Mouse (Mus musculus): ENCODE results near the gene Utrn. TPM values are rescaled to one million over a fixed set of nuclear protein-coding genes. Genes with fewer than 3 reads are reported as not detected.

Gene Utrn
- polyA plus RNA-seq, 1 experiment: 104 TPM

DNA sequence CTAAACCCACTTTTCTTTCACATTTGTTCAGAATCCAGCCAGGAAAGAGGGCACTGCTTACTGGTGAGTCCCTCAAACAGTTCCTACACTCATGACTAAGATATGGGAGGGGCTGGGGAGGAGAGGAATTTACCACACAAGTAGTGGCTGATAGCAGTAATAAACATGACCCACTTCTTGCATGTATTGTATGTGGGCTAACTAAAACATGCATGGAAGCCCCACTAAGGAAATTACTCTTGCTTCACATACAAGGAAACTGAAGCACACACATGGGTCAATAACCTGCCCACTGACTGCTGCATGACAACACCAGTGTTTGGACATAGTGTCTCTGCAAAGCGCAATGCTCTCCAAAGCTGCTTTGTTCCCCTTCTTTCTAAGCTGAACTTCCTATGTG lies 333.9 kb downstream of the Utrn start:
- TF ChIP-seq POLR2A (IDR thresholded peaks at IDR 0.05; ENCODE audit: low read depth, low read length) (no peak), CTCF (IDR thresholded peaks at IDR 0.05; ENCODE audit: borderline replicate concordance, insufficient read depth, low read length) (no peak)
- no peak overlapping the region for H3K4me3 ChIP-seq (ENCODE audit: insufficient read depth, low read length)
- H3K4me1 ChIP-seq (ENCODE audit: control insufficient read depth, insufficient read depth, low read length): no peaks in the 10 kb centered on the region
- no peak overlapping the region for H3K27ac ChIP-seq (ENCODE audit: insufficient read depth, low read length)

DNA sequence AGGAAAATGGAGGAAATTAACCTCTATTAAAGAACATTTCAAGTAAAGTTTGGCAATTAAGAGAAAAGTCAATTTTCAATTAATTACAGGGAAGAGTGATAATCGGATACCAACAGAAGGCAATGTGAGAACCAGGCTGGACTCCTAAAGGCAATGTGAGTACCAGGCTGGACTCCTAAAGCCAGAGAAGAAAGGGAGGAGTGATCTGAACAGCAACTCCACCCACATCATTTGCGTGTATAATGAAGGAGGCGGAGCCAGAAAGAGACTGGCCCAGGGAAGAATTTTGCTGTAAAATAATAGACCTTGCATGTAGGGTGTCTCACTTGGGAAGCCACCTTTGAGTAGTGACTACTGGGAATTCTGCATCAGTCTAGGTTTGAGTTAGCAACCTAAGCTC lies 334.4 kb downstream of the Utrn start:
- H3K27ac ChIP-seq (ENCODE audit: insufficient read depth, low read length): no peak overlapping the region
- H3K4me3 ChIP-seq (ENCODE audit: insufficient read depth, low read length): no peak overlapping the region
- TF ChIP-seq CTCF (IDR thresholded peaks at IDR 0.05; ENCODE audit: borderline replicate concordance, insufficient read depth, low read length): no peak
- TF ChIP-seq POLR2A (IDR thresholded peaks at IDR 0.05; ENCODE audit: low read depth, low read length): no peak
- H3K4me1 ChIP-seq (ENCODE audit: control insufficient read depth, insufficient read depth, low read length): no peaks in the 10 kb centered on the region

DNA sequence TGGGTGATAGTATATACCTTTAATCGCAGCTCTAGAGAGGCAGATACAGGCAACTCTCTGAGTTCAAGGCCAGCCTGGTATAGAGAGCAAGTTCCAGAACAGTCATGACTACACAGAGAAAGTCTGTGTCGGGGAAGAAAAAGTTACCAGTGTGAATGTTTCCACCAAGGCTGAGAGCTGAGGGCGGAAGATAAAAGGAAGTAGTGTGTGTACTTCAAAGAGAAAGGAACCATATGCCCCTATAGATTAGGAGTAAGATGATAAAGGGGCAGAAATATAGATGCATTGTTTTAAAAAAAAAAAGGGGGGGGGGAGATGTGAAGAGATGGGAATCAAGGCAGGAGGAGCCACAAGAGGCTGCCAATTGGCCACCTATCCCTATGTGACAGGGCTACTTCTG lies 334.9 kb downstream of the Utrn start:
- no peak overlapping the region for H3K4me3 ChIP-seq (ENCODE audit: insufficient read depth, low read length)
- H3K4me1 ChIP-seq (ENCODE audit: control insufficient read depth, insufficient read depth, low read length): no peaks in the 10 kb centered on the region
- TF ChIP-seq POLR2A (IDR thresholded peaks at IDR 0.05; ENCODE audit: low read depth, low read length) (no peak), CTCF (IDR thresholded peaks at IDR 0.05; ENCODE audit: borderline replicate concordance, insufficient read depth, low read length) (no peak)
- no peak overlapping the region for H3K27ac ChIP-seq (ENCODE audit: insufficient read depth, low read length)

DNA sequence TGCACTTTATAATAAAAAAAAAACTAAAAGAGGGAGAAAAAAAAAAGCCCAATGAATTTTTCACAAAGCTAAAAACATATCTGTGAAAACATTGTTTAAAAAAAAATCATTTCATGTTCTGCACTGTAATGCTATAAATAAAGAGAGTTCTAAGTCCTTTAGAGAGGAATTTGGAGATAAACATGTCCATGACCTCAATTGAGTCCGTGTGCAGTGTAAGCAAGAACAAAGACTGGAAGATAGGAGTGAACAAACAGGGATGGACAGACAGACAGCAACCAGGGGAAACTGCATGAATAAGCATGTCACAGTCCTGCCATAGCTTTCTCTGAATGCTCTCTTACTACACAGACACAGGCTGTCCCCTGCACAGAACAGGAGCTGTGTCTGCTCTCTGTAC lies 347.1 kb downstream of the Utrn start:
- no peak overlapping the region for H3K27ac ChIP-seq (ENCODE audit: insufficient read depth, low read length)
- TF ChIP-seq POLR2A (IDR thresholded peaks at IDR 0.05; ENCODE audit: low read depth, low read length): no peak
- no peak for TF ChIP-seq CTCF (IDR thresholded peaks at IDR 0.05; ENCODE audit: borderline replicate concordance, insufficient read depth, low read length)
- H3K4me1 ChIP-seq (ENCODE audit: control insufficient read depth, insufficient read depth, low read length): no peaks in the 10 kb centered on the region
- H3K4me3 ChIP-seq (ENCODE audit: insufficient read depth, low read length): no peak overlapping the region

GRCm38 (mm10) chr10:12518162-12518561 lies 351.0 kb downstream of the Utrn start:
- Histone ChIP-seq H3K27ac (ENCODE audit: insufficient read depth, low read length) (no peak overlapping the region), H3K4me3 (ENCODE audit: insufficient read depth, low read length) (no peak overlapping the region), H3K4me1 (ENCODE audit: control insufficient read depth, insufficient read depth, low read length) (no peaks in the 10 kb centered on the region)
- no peak for TF ChIP-seq POLR2A (IDR thresholded peaks at IDR 0.05; ENCODE audit: low read depth, low read length)
- no peak for TF ChIP-seq CTCF (IDR thresholded peaks at IDR 0.05; ENCODE audit: borderline replicate concordance, insufficient read depth, low read length)

DNA sequence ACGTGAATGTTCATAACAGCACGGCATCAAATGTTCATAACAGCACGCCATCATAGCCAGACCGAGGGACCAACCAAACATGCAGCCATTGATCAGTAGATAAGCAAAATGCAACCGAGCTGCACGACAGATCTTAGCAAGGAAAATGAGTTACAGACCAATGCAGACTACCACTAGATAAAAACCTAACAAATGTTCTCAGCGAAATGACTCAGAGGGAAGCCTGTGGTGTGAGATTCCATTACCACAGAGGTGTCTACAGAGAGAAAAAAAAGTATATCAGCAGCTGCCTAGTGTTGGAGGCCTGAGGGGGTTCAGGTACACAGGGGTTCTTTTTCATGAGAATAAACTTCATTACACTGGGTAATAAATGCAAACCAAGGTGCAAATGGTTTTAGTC lies 363.6 kb downstream of the Utrn start:
- no peak overlapping the region for H3K27ac ChIP-seq (ENCODE audit: insufficient read depth, low read length)
- TF ChIP-seq POLR2A (IDR thresholded peaks at IDR 0.05; ENCODE audit: low read depth, low read length) (no peak), CTCF (IDR thresholded peaks at IDR 0.05; ENCODE audit: borderline replicate concordance, insufficient read depth, low read length) (no peak)
- H3K4me3 ChIP-seq (ENCODE audit: insufficient read depth, low read length): no peak overlapping the region

GRCm38 (mm10) chr10:12500489-12500888 lies 368.7 kb downstream of the Utrn start:
- H3K4me1 ChIP-seq (ENCODE audit: control insufficient read depth, insufficient read depth, low read length): no peaks in the 10 kb centered on the region
- H3K27ac ChIP-seq (ENCODE audit: insufficient read depth, low read length): no peak overlapping the region
- no peak overlapping the region for H3K4me3 ChIP-seq (ENCODE audit: insufficient read depth, low read length)
- TF ChIP-seq CTCF (IDR thresholded peaks at IDR 0.05; ENCODE audit: borderline replicate concordance, insufficient read depth, low read length): no peak
- no peak for TF ChIP-seq POLR2A (IDR thresholded peaks at IDR 0.05; ENCODE audit: low read depth, low read length)

More for the DNA sequence above, 363.6 kb downstream of the Utrn start:
- no peaks in the 10 kb centered on the region for H3K4me1 ChIP-seq (ENCODE audit: control insufficient read depth, insufficient read depth, low read length)

DNA sequence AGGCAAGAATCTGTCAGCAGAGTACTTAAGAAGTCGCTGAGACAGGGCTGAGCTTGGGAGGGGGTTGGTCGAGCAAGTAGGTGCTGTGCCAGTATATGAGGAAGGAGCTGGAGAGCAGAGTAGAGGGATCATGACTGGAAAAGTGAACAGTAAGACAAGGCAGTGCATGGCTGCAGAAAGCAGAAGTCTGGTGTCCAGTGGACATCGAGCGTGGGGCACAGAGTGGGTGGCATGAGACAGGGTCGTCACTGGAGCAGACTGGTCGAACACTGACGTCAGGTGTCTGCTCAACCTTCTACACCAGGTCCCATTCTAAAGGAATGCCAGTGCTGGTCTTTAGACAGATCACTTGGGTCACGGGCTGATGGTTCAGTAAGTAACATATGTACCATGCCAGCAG lies 371.6 kb downstream of the Utrn start:
- Histone ChIP-seq H3K4me1 (ENCODE audit: control insufficient read depth, insufficient read depth, low read length) (no peaks in the 10 kb centered on the region), H3K27ac (ENCODE audit: insufficient read depth, low read length) (no peak overlapping the region), H3K4me3 (ENCODE audit: insufficient read depth, low read length) (no peak overlapping the region)
- TF ChIP-seq POLR2A (IDR thresholded peaks at IDR 0.05; ENCODE audit: low read depth, low read length) (no peak), CTCF (IDR thresholded peaks at IDR 0.05; ENCODE audit: borderline replicate concordance, insufficient read depth, low read length) (no peak)

- Histone ChIP-seq H3K4me3 (ENCODE audit: insufficient read depth, low read length) (no peak overlapping the region), H3K27ac (ENCODE audit: insufficient read depth, low read length) (no peak overlapping the region), H3K4me1 (ENCODE audit: control insufficient read depth, insufficient read depth, low read length) (no peaks in the 10 kb centered on the region)
- TF ChIP-seq POLR2A (IDR thresholded peaks at IDR 0.05; ENCODE audit: low read depth, low read length) (no peak), CTCF (IDR thresholded peaks at IDR 0.05; ENCODE audit: borderline replicate concordance, insufficient read depth, low read length) (no peak)
Measured at GRCm38 (mm10) chr10:12489551-12490177, 379.5 kb downstream of the Utrn start.

DNA sequence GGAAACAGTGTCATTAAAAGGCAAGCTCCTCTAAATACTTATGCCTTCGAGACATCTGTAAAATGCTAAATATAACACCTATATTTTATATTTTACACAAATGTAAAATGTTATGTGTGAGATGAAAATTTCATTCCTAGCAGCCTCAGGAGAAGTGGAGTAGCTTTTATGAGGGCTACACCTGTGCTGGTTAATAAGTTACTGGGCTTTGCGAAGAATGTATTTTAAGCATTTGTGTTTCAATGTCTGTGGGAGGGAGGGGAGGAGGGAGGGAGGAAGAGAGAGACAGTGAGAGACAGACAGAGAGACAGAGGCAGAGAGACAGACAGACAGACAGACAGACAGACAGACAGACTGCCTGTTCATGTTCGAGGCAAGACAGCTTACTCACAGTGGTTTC lies 380.6 kb downstream of the Utrn start:
- Histone ChIP-seq H3K4me1 (ENCODE audit: control insufficient read depth, insufficient read depth, low read length) (no peaks in the 10 kb centered on the region), H3K4me3 (ENCODE audit: insufficient read depth, low read length) (no peak overlapping the region), H3K27ac (ENCODE audit: insufficient read depth, low read length) (no peak overlapping the region)
- no peak for TF ChIP-seq CTCF (IDR thresholded peaks at IDR 0.05; ENCODE audit: borderline replicate concordance, insufficient read depth, low read length)
- TF ChIP-seq POLR2A (IDR thresholded peaks at IDR 0.05; ENCODE audit: low read depth, low read length): no peak
